Mouse (Mus musculus) MN1 (cell line): ENCODE measurements at regions not wholly inside any gene's neighbourhood (a gene's known extent, or its start where the extent isn't known, plus 50 kb on each side); places are given as distances from the start of the nearest gene placed in this dataset.

ENCODE experiments used
- DNase-seq: peaks from one replicate; pipeline ENCODE4 v3.0.0-alpha.2; 2016; ENCODE audit warnings: low spot score

DNA sequence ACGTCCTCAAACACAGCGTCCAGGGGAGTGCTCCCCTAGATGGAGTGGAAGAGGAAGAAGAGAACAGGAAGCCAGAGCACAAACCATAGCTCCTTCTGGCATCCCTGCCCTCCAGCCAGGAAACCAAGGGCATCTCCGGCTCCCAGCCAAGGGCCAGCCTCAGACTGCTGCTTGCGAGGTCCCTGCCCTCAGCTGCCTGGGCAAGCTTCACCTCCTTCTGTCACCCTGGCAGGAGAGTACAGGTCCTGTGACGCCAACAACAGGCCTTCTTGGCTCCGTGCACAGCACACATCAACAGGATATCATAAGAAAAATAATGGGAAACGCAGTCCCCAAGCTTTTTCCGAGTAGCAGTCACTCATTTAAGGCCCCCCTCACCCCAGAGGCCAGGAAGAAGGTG is 212.9 kb upstream of the Mocs1 start:
- DNase-seq: no peak

DNA sequence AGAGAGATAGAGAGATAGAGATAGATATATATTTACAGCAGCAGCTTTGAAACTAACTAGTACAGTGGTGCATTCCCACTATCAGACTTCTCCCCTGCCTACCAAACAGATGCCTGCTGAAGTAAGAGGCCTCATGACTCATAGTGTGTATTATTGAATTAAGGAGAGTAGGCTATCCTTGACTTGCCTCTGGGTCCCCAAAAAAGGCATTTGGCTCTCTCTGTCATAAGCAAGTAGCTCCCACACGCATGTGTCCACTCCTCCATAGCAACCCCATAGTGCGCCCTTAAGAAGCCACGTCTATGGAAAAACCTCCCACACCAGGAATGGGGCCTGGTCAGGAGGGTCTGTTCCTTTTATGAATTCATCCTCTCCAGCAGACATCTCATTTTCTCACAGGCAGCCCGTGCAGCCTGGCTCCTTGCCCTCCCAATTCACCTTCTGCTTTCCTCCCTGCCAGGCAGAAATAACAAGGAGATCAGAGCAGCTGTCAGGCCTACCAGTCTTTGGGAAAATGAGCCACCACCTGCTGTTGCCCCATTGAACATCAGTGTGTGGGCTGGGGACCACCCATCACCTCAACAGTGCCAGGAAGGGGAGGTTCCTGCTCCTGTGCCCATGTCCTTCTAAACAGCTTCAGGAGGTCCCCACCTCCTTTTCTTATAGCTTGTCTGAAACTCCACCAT is 208.5 kb upstream of the Mocs1 start:
- DNase-seq: no peak

- no peak for DNase-seq
Measured at GRCm38 (mm10) chr17:49223212-49223611, 204.9 kb upstream of the Mocs1 start.

DNA sequence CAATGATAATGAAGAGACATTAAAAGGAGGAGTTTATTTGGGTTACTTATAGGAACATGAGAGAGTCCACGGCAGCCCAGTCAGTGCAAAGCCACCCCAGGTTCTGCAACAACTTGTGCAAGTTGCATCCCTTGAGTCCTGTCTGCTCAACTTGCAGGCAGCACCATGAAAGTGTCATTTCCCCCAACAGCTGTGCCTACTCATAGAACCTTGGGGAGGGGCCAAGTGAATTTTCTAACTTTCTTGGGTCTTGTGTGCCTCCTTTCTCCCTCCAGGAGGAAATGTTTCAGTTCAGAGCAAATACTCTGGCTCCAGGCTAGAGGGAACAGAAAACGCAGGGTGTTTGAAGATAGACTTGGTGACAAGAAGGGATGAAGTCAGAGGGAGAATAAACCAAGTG is 204.5 kb upstream of the Mocs1 start:
- no peak for DNase-seq

- no peak for DNase-seq
Measured at GRCm38 (mm10) chr17:49225255-49226015, 202.7 kb upstream of the Mocs1 start.

DNA sequence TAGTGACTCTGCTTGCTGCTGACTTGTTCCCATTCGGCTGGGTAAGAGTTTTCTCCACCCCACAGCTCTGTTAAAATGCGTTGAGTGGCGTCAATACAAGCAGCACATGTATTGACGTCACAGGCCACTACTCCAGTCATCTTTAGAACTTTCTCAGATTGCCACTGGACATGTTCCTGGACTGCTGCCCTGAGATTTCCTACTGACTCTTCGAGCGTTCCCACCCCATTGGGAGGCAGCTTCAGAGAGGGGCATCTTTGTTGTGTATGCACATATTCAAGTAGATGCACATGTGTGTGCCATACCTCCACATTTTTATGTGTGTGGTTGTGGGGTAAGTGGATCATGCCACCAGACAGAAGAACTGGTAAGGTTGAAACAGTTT is 202.2 kb upstream of the Mocs1 start:
- DNase-seq: no peak

GRCm38 (mm10) chr17:49231287-49231686 is 196.9 kb upstream of the Mocs1 start:
- DNase-seq: no peak

- DNase-seq: no peak
Measured at GRCm38 (mm10) chr17:49240097-49240496, 188.1 kb upstream of the Mocs1 start.

- no peak for DNase-seq
Measured at GRCm38 (mm10) chr17:49243419-49243818, 184.7 kb upstream of the Mocs1 start.

DNA sequence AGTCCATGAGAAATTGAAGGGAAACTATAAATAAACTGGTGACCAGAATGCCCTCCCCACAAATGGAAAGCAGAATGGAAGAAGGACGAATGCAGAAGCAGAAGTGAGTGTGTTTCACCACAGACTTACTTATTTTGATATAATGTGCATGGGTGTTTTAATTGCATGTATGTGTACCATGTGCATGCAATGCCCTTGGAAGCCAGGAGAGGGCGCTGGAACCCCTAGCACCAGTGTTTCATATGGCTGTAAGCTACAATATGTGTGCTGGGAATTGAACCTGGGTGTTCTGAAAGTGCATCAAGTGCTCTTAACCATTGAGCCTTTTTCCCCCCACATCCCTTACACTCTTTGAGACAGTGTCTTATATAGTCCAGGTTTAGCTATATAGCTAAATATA is 183.1 kb upstream of the Mocs1 start:
- DNase-seq: no peak

- no peak for DNase-seq
Measured at GRCm38 (mm10) chr17:49247215-49247614, 180.9 kb upstream of the Mocs1 start.

DNA sequence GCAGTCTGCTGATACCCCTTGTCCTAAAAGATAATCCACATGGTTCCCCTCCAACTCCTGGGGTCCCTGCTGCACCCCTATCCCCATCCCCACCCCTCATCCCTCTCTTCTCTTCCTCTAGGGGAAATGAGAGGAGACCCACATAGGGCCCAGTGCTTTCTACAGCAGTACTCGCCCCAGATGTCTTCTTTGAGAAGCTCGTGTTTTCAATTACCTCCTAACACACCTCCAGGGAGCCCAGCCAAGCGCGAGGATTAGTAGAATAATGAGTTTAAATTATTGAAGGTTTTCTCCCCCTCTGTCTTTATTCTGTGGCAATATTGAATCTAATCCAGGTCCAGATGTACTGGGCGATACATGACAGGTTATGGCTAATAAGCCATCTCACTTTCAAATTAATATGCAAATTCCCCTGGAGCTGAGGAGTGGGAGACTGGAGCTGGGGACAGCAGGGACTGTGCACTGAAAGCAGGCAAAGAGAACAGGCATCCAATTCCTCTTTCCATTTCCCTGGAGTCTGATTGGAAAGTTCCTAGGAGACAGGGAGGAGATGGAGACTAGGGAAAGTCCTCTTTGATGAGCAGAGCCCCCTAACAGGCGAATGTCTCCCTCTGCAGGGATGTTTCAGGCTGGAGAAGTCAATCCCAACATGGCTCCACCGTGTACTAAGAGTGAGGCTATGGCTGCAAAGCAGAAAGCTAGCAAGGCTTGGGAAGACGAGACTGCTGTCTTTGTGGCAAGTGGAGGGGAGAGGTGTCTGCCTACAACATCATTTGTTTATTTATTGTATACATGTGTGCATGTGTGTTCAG is 177.2 kb upstream of the Mocs1 start:
- DNase-seq: no peak

- DNase-seq: no peak
Measured at GRCm38 (mm10) chr17:49252271-49252670, 175.9 kb upstream of the Mocs1 start.

- DNase-seq: no peak
Measured at GRCm38 (mm10) chr17:49258496-49258895, 169.7 kb upstream of the Mocs1 start.

- DNase-seq: no peak
Measured at GRCm38 (mm10) chr17:49262394-49262793, 165.8 kb upstream of the Mocs1 start.

DNA sequence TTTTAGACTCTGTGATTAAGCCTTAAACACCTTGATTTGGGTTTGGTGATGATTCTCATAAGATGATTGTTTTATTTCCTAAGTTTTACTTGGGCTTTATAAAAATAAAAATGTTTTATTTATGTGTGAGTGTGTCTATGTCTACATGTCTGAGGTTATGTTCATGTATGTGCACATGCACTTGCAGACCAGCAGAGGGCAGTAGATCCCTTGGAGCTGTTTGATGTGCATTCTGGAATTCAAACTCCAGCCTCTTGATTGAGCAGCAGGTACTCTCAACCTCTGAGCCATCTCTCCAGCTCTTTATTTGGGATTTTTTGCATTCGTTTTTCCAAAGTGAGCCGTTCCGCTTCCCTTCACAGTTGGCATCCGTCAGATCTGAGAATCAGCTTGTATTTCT is 161.8 kb upstream of the Mocs1 start:
- DNase-seq: no peak

DNA sequence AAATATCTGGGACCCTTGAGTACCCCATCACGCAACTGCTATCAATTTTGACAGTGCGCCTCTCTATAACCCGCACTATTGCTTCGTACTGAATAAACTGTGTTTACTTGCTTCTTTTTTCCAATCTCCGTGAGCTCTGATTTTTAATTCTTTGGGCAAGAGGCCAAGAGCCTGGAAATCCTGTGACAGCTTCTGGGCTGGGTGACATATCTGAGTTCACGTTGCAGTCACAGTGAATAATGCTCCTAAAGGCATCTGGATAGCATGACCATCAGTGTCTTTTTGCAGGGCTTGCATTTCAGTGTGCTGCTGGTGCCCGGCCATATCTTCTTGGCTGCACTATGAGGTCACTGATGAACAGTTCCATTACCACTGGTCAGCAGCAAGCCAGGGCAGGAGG is 158.2 kb upstream of the Mocs1 start:
- no peak for DNase-seq

GRCm38 (mm10) chr17:49272661-49273448 is 155.3 kb upstream of the Mocs1 start:
- no peak for DNase-seq

- no peak for DNase-seq
Measured at GRCm38 (mm10) chr17:49274936-49275335, 153.2 kb upstream of the Mocs1 start.

- DNase-seq: no peak
Measured at GRCm38 (mm10) chr17:49275421-49275820, 152.7 kb upstream of the Mocs1 start.

DNA sequence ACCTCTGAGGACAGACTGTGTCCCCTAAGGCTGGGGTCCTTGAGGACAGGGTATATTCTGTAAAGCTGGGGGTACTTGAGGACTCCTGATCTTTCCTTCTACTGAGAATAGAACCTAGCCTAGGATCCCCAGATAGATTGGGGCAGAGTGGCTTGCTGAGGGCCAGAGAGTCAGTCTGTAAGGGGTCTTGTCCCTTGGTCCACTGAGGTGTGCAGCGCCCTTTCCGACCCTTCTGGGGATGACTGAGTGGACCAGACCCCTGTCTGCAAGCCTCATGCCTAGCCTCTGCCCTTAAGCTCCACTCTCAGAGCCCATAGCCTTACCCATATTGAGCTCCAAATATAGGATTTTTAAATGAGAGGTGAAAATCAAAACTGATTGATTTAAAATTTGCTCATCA is 152.2 kb upstream of the Mocs1 start:
- no peak for DNase-seq

GRCm38 (mm10) chr17:49278541-49278940 is 149.6 kb upstream of the Mocs1 start:
- no peak for DNase-seq
